Mouse (Mus musculus): ENCODE data around the gene Cmss1. TPM values are rescaled to one million over a fixed set of nuclear protein-coding genes. Genes with fewer than 3 reads are reported as not detected.
"Not testable (repeated sequence)": the region's sequence is repeated elsewhere in the genome, so short reads cannot be mapped to it uniquely, and the experiment has no call there.

The Cmss1 gene
- polyA plus RNA-seq, 1 experiment from 2014 or later: 19.1 TPM

DNA sequence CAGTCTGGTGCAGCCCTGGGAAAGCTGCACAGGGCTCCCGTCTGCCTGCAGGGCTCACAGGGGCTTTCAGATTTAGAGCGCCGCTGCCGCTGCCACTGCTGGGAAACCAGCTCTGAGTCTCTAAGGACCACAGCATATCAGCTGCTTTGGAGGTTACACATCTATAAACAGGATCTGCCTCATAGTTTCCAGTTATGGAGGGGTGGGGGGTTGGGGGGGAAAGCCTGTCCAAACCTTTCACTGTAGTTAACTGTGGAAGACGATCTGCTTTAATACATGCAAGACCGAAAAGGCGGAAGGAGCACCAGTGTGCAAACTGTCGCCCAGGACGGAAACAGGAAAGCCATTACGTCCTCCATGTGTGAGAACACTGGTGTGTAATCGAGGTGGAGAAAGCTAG lies 213.5 kb downstream of the Cmss1 start:
- Histone ChIP-seq H3K4me1 (ENCODE audit: insufficient read depth) (no peaks in the 10 kb centered on the region), H3K9me3 (ENCODE audit: low read length) (no peaks in the 10 kb centered on the region), H3K27me3 (ENCODE audit: insufficient read depth, low read length) (no peaks in the 10 kb centered on the region), H3K4me3 (ENCODE audit: low read depth, low read length) (no peak overlapping the region), H3K36me3 (replicated peaks; ENCODE audit: insufficient read depth, low read length) (no peaks in the 10 kb centered on the region), H3K4me2 (ENCODE audit: low read depth, low read length) (no peak overlapping the region), H3K27ac (ENCODE audit: low read depth) (no peak overlapping the region), H3K9ac (replicated peaks) (no peak overlapping the region)
- ATAC-seq (no peak), DNase-seq (no peak)
- 74% methylated on average over 11 of the region's 11 CpGs for WGBS (ENCODE audit: insufficient replicate concordance)
- no peak for TF ChIP-seq EP300 (IDR thresholded peaks at IDR 0.05; ENCODE audit: low read depth)
- no peak for TF ChIP-seq CTCF (IDR thresholded peaks at IDR 0.05; ENCODE audit: low read depth)

DNA sequence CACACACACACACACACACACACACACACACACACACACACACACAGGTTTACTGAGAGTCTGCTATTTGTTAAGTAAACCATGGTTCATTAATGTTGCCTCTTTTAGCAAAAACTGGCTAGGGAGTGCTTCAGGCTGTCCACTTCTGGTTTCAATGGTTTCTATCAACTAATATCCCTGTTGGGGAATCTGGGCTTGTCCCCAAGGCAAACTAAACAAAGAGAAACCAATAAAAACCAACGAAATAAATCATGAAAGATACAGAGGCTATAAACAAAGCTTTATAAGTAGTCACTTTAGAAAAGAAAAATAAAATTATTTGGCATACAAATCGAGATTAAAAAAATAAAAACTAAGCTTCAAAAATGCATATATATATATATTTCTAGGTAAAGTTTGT lies 214.2 kb downstream of the Cmss1 start:
- no peak for ATAC-seq
- no peaks in the 10 kb centered on the region for H3K9me3 ChIP-seq (ENCODE audit: low read length)

DNA sequence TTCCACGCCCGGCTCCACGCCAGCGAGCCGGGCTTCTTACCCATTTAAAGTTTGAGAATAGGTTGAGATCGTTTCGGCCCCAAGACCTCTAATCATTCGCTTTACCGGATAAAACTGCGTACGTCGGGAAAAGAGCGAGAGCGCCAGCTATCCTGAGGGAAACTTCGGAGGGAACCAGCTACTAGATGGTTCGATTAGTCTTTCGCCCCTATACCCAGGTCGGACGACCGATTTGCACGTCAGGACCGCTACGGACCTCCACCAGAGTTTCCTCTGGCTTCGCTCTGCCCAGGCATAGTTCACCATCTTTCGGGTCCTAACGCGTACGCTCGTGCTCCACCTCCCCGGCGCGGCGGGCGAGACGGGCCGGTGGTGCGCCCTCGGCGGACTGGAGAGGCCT lies 215.5 kb downstream of the Cmss1 start:
- 40% methylated on average over 27 of the region's 39 CpGs for WGBS (ENCODE audit: insufficient replicate concordance)
- not testable (repeated sequence) for DNase-seq

More for the DNA sequence above, 214.2 kb downstream of the Cmss1 start:
- no peaks in the 10 kb centered on the region for H3K27me3 ChIP-seq (ENCODE audit: insufficient read depth, low read length)
- no peak for TF ChIP-seq EP300 (IDR thresholded peaks at IDR 0.05; ENCODE audit: low read depth)
- no peak for TF ChIP-seq CTCF (IDR thresholded peaks at IDR 0.05; ENCODE audit: low read depth)
- H3K36me3 ChIP-seq (replicated peaks; ENCODE audit: insufficient read depth, low read length): no peaks in the 10 kb centered on the region
- no peak overlapping the region for H3K9ac ChIP-seq (replicated peaks)
- H3K27ac ChIP-seq (ENCODE audit: low read depth): no peak overlapping the region
- no peak for DNase-seq
- no peak overlapping the region for H3K4me2 ChIP-seq (ENCODE audit: low read depth, low read length)
- H3K4me3 ChIP-seq (ENCODE audit: low read depth, low read length): no peak overlapping the region
- H3K4me1 ChIP-seq (ENCODE audit: insufficient read depth): no peaks in the 10 kb centered on the region
- 68% methylated on average over 2 of the region's 2 CpGs for WGBS (ENCODE audit: insufficient replicate concordance)

DNA sequence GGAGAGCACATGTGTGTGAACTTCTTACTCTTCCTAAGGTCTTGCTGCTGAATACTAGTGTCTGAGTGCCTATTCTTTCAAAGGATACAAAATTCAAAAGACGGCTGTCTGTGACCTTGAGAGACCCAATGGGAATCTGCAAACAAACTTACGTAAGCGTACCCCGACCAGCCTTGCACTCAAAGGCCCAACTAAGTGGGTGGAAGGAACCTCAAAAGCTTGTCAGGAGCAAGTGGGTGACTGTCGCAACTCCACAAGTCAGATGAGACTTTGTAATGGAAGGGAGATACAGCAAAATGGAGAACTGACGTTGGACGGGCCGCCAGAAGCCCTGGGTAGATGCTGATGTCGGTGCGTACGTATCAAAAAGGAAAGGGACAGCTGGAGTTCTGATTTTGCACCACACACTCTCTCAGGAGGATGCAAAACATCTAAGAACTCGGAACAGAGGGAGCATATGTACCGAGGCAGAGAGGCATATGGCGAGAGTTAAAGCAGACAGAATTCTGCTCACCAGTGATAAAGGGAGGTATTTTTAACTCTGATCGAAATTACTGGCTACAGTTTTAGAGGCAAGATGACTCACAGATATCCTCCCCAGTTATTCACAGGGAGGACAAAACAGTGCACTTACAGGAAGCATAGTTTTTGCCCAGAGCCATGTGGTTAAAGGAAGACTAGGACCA lies 217.0 kb downstream of the Cmss1 start:
- Histone ChIP-seq H3K27me3 (ENCODE audit: insufficient read depth, low read length) (no peaks in the 10 kb centered on the region), H3K4me3 (ENCODE audit: low read depth, low read length) (no peak overlapping the region), H3K36me3 (replicated peaks; ENCODE audit: insufficient read depth, low read length) (no peaks in the 10 kb centered on the region), H3K4me1 (ENCODE audit: insufficient read depth) (no peaks in the 10 kb centered on the region), H3K9me3 (ENCODE audit: low read length) (no peaks in the 10 kb centered on the region), H3K27ac (ENCODE audit: low read depth) (no peak overlapping the region), H3K9ac (replicated peaks) (no peak overlapping the region), H3K4me2 (ENCODE audit: low read depth, low read length) (no peak overlapping the region)
- DNase-seq: no peak
- no peak for ATAC-seq
- no peak for TF ChIP-seq EP300 (IDR thresholded peaks at IDR 0.05; ENCODE audit: low read depth)
- TF ChIP-seq CTCF (IDR thresholded peaks at IDR 0.05; ENCODE audit: low read depth): no peak
- 74% methylated on average over 15 of the region's 15 CpGs for WGBS (ENCODE audit: insufficient replicate concordance)

More for the DNA sequence above, 215.5 kb downstream of the Cmss1 start:
- not testable (repeated sequence) for H3K4me3 ChIP-seq (ENCODE audit: low read depth, low read length); ATAC-seq; H3K27me3 ChIP-seq (ENCODE audit: insufficient read depth, low read length); H3K27ac ChIP-seq (ENCODE audit: low read depth); H3K4me1 ChIP-seq (ENCODE audit: insufficient read depth); H3K36me3 ChIP-seq (replicated peaks; ENCODE audit: insufficient read depth, low read length); H3K4me2 ChIP-seq (ENCODE audit: low read depth, low read length); H3K9ac ChIP-seq (replicated peaks); H3K9me3 ChIP-seq (ENCODE audit: low read length)

DNA sequence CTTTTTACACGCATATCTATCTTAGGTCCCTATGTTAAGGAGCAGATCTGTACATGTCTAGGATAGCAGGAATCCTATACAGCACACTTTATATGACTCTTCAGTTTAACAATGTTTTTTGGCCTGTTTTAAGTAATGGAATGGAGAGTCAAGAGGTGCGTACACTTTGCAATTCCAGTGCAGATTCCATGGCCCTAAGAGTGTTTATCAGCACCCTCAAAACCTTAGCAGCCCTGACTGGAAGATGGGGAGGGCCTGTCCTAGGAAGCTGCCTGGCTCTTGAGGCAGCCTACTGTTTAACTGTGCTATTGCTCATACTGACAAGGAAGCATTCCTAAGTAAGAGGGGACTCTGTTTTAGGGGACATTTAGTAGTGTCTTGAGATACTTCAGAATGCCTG lies 222.4 kb downstream of the Cmss1 start:
- TF ChIP-seq CTCF (IDR thresholded peaks at IDR 0.05; ENCODE audit: low read depth) (no peak), EP300 (IDR thresholded peaks at IDR 0.05; ENCODE audit: low read depth) (no peak)
- 80% methylated on average over 2 of the region's 2 CpGs for WGBS (ENCODE audit: insufficient replicate concordance)
- DNase-seq: no peak

DNA sequence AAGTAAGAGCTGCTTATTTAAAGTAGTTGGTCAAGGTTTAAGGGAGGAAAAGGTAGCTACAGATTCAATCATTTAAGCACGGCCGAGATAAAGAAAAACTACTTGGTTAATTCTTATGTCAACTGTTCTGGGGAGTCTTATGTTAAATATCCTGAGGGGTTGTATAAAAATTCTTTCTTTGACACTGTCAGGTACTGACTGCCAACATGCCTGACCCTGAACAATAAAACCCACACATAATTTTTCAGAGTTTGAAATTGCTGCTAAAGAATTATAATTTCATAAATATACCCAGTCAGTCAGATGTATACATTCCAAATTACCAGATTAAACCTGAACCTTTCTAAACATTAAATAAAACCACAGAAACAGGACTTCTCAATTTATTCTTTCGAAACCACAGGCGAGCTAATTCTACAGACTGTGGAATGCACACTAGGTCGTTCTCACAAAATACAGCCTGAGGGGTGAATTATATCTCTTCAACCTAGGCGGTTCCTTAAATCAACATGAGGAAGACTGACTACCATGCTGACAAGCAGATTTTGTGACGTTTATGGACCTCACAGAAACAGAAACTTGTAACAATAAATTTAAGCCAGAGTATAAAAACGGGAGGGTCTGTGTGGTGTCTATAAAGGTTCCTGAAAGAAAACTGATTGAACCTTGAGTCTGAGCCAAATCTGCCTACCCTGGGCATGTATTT lies 223.2 kb downstream of the Cmss1 start:
- TF ChIP-seq CTCF (IDR thresholded peaks at IDR 0.05; ENCODE audit: low read depth) (no peak), EP300 (IDR thresholded peaks at IDR 0.05; ENCODE audit: low read depth) (no peak)
- Histone ChIP-seq H3K9me3 (ENCODE audit: low read length) (no peaks in the 10 kb centered on the region), H3K36me3 (replicated peaks; ENCODE audit: insufficient read depth, low read length) (no peaks in the 10 kb centered on the region), H3K4me1 (ENCODE audit: insufficient read depth) (no peaks in the 10 kb centered on the region), H3K4me3 (ENCODE audit: low read depth, low read length) (no peak overlapping the region), H3K4me2 (ENCODE audit: low read depth, low read length) (no peak overlapping the region), H3K27ac (ENCODE audit: low read depth) (no peak overlapping the region), H3K9ac (replicated peaks) (no peak overlapping the region), H3K27me3 (ENCODE audit: insufficient read depth, low read length) (no peaks in the 10 kb centered on the region)
- DNase-seq: no peak
- WGBS (ENCODE audit: insufficient replicate concordance): 75% methylated on average over 8 of the region's 8 CpGs
- ATAC-seq: no peak

More for the DNA sequence above, 222.4 kb downstream of the Cmss1 start:
- Histone ChIP-seq H3K4me2 (ENCODE audit: low read depth, low read length) (no peak overlapping the region), H3K4me1 (ENCODE audit: insufficient read depth) (no peaks in the 10 kb centered on the region), H3K27me3 (ENCODE audit: insufficient read depth, low read length) (no peaks in the 10 kb centered on the region), H3K27ac (ENCODE audit: low read depth) (no peak overlapping the region), H3K36me3 (replicated peaks; ENCODE audit: insufficient read depth, low read length) (no peaks in the 10 kb centered on the region), H3K9me3 (ENCODE audit: low read length) (no peaks in the 10 kb centered on the region), H3K9ac (replicated peaks) (no peak overlapping the region), H3K4me3 (ENCODE audit: low read depth, low read length) (no peak overlapping the region)
- no peak for ATAC-seq

Data from liver, postnatal 0 days (tissue).